Mouse (Mus musculus): ENCODE results near the gene Fbln5. TPM values are rescaled to one million over a fixed set of nuclear protein-coding genes. Genes with fewer than 3 reads are reported as not detected.

The Fbln5 gene
- polyA plus RNA-seq (2015; fragmentation: Nextera tagmentation; extraction: Ambion mirVana) = 135 and 143 TPM in 2 replicates

GRCm38 (mm10) chr12:101818608-101819370 is at the start of gene Fbln5:
TSS of gene Fbln5 (minus strand) at chr12:101819055.
- 1% methylated on average over 46 of the region's 46 CpGs for WGBS
- Histone ChIP-seq H3K4me3 (ENCODE audit: low read length) (peak within 1 kb of the TSS; percentile 60), H3K27me3 (ENCODE audit: insufficient read depth, low read length) (no peaks in the 10 kb centered on the region), H3K4me1 (ENCODE audit: insufficient read depth, low read length) (peaks cover 13% of the 10 kb centered on the region; the same call in 1 of the 2 replicates), H3K4me2 (replicated peaks; ENCODE audit: low read depth, low read length) (peak within 1 kb of the TSS; percentile 92), H3K9ac (replicated peaks; ENCODE audit: low read length) (peak within 1 kb of the TSS; percentile 64), H3K27ac (ENCODE audit: low read length) (peak within 1 kb of the TSS; percentile 91), H3K36me3 (ENCODE audit: insufficient read depth, low read length) (no peaks in the 10 kb centered on the region), H3K9me3 (ENCODE audit: low read length) (no peaks in the 10 kb centered on the region)
- peak; percentile 93 for ATAC-seq (ENCODE audit: low FRiP score, low TSS enrichment)

DNA sequence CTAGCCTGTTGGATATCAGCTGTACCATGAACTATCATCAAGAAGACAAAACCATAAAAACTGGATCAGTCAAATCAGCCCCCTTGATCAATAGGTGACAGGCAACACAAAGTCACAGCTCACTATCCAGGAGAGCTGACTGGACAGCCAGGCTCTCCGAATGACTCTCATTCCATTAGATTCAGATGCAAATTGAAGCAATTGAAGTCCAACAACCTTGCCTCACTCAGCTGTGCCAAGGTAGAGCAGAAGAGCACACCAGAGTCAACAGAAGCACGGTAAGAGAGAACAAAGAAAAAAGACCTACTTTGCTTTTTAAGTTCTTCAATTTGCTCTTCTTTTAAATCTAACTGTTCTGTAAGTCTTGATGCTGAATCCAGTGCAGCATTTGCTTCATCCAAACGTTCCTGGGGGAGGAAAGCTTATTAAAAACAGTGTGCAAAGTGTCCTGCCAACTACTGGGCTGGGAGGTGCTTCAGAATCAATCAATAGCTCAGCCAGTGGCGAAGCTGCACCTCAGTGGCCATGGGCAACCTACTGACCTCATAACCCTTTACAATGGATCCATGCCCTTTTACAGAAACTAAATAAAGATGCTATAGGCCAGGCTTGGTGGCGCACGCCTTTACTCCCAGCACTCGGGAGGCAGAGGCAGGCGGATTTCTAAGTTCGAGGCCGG is 43.6 kb upstream of the Fbln5 start:
- H3K36me3 ChIP-seq (ENCODE audit: insufficient read depth, low read length) = peaks cover 23% of the 10 kb centered on the region
- no peak overlapping the region for H3K4me2 ChIP-seq (replicated peaks; ENCODE audit: low read depth, low read length)
- no peak for ATAC-seq (ENCODE audit: low FRiP score, low TSS enrichment)
- no peaks in the 10 kb centered on the region for H3K27me3 ChIP-seq (ENCODE audit: insufficient read depth, low read length)
- WGBS = 85% methylated on average over 10 of the region's 10 CpGs
- H3K9ac ChIP-seq (replicated peaks; ENCODE audit: low read length) = no peak overlapping the region
- H3K9me3 ChIP-seq (ENCODE audit: low read length) = no peaks in the 10 kb centered on the region
- no peak overlapping the region for H3K27ac ChIP-seq (ENCODE audit: low read length)
- no peaks in the 10 kb centered on the region for H3K4me1 ChIP-seq (ENCODE audit: insufficient read depth, low read length)
- no peak overlapping the region for H3K4me3 ChIP-seq (ENCODE audit: low read length)

- peaks cover 19% of the 10 kb centered on the region for H3K36me3 ChIP-seq (ENCODE audit: insufficient read depth, low read length)
- no peaks in the 10 kb centered on the region for H3K27me3 ChIP-seq (ENCODE audit: insufficient read depth, low read length)
- H3K4me1 ChIP-seq (ENCODE audit: insufficient read depth, low read length) = no peaks in the 10 kb centered on the region
- H3K27ac ChIP-seq (ENCODE audit: low read length) = no peak overlapping the region
- H3K9ac ChIP-seq (replicated peaks; ENCODE audit: low read length) = no peak overlapping the region
- H3K4me3 ChIP-seq (ENCODE audit: low read length) = no peak overlapping the region
- 84% methylated on average over 1 of the region's 1 CpGs for WGBS
- H3K4me2 ChIP-seq (replicated peaks; ENCODE audit: low read depth, low read length) = no peak overlapping the region
- H3K9me3 ChIP-seq (ENCODE audit: low read length) = no peaks in the 10 kb centered on the region
- ATAC-seq (ENCODE audit: low FRiP score, low TSS enrichment) = no peak
These were observed 41.4 kb upstream of the Fbln5 start for GRCm38 (mm10) chr12:101860256-101860655.

GRCm38 (mm10) chr12:101858011-101858410 is 39.2 kb upstream of the Fbln5 start:
- no peak overlapping the region for H3K4me3 ChIP-seq (ENCODE audit: low read length)
- no peak overlapping the region for H3K4me2 ChIP-seq (replicated peaks; ENCODE audit: low read depth, low read length)
- 88% methylated on average over 5 of the region's 5 CpGs for WGBS
- H3K4me1 ChIP-seq (ENCODE audit: insufficient read depth, low read length) = no peaks in the 10 kb centered on the region
- no peak overlapping the region for H3K9ac ChIP-seq (replicated peaks; ENCODE audit: low read length)
- no peak overlapping the region for H3K27ac ChIP-seq (ENCODE audit: low read length)
- no peaks in the 10 kb centered on the region for H3K9me3 ChIP-seq (ENCODE audit: low read length)
- no peak for ATAC-seq (ENCODE audit: low FRiP score, low TSS enrichment)
- no peaks in the 10 kb centered on the region for H3K27me3 ChIP-seq (ENCODE audit: insufficient read depth, low read length)
- peaks cover 28% of the 10 kb centered on the region for H3K36me3 ChIP-seq (ENCODE audit: insufficient read depth, low read length)

- Histone ChIP-seq H3K9ac (replicated peaks; ENCODE audit: low read length) (no peak overlapping the region), H3K36me3 (ENCODE audit: insufficient read depth, low read length) (0 out of 2 replicates have a peak, but pooled peaks cover 12% of the 10 kb centered on the region), H3K4me2 (replicated peaks; ENCODE audit: low read depth, low read length) (no peak overlapping the region), H3K4me1 (ENCODE audit: insufficient read depth, low read length) (0 out of 2 replicates have a peak, but pooled peaks cover 7% of the 10 kb centered on the region), H3K9me3 (ENCODE audit: low read length) (no peaks in the 10 kb centered on the region), H3K4me3 (ENCODE audit: low read length) (no peak overlapping the region), H3K27me3 (ENCODE audit: insufficient read depth, low read length) (no peaks in the 10 kb centered on the region), H3K27ac (ENCODE audit: low read length) (no peak overlapping the region)
- 92% methylated on average over 11 of the region's 11 CpGs for WGBS
- no peak for ATAC-seq (ENCODE audit: low FRiP score, low TSS enrichment)
These were observed 35.5 kb upstream of the Fbln5 start for GRCm38 (mm10) chr12:101854336-101854735.

- Histone ChIP-seq H3K4me2 (replicated peaks; ENCODE audit: low read depth, low read length) (no peak overlapping the region), H3K9ac (replicated peaks; ENCODE audit: low read length) (no peak overlapping the region), H3K27ac (ENCODE audit: low read length) (peak overlapping the region; percentile 23; the same call in 1 of the 2 replicates), H3K27me3 (ENCODE audit: insufficient read depth, low read length) (no peaks in the 10 kb centered on the region), H3K4me3 (ENCODE audit: low read length) (no peak overlapping the region), H3K4me1 (ENCODE audit: insufficient read depth, low read length) (0 out of 2 replicates have a peak, but pooled peaks cover 7% of the 10 kb centered on the region), H3K9me3 (ENCODE audit: low read length) (no peaks in the 10 kb centered on the region), H3K36me3 (ENCODE audit: insufficient read depth, low read length) (0 out of 2 replicates have a peak, but pooled peaks cover 12% of the 10 kb centered on the region)
- WGBS = 55% methylated on average over 7 of the region's 7 CpGs
- peak; percentile 65; the same call in 1 of the 2 replicates for ATAC-seq (ENCODE audit: low FRiP score, low TSS enrichment)
These were observed 33.1 kb upstream of the Fbln5 start for GRCm38 (mm10) chr12:101851846-101852564.

DNA sequence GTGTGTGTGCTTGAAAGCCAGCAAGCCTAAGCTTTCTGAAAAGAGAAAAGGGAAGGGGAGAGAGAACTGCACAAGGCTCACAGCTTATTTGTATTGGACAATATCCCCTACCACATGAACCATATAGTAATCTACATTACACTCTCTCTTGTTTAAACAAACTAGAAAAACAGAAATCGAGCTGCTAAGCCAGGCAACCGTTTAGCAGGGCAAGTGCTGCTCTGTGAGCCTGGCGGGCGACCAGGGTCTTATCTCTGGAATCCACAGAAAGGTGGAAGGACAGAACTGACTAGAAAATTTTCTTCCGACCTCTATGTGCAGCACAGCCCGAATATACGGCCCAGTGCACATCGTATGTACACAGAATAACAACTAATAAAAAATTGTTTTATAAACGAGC is 32.5 kb upstream of the Fbln5 start:
- no peak for ATAC-seq (ENCODE audit: low FRiP score, low TSS enrichment)
- peak overlapping the region; percentile 23; the same call in 1 of the 2 replicates for H3K27ac ChIP-seq (ENCODE audit: low read length)
- 0 out of 2 replicates have a peak, but pooled peaks cover 7% of the 10 kb centered on the region for H3K4me1 ChIP-seq (ENCODE audit: insufficient read depth, low read length)
- no peak overlapping the region for H3K9ac ChIP-seq (replicated peaks; ENCODE audit: low read length)
- 62% methylated on average over 9 of the region's 9 CpGs for WGBS
- no peak overlapping the region for H3K4me2 ChIP-seq (replicated peaks; ENCODE audit: low read depth, low read length)
- H3K27me3 ChIP-seq (ENCODE audit: insufficient read depth, low read length) = no peaks in the 10 kb centered on the region
- H3K9me3 ChIP-seq (ENCODE audit: low read length) = no peaks in the 10 kb centered on the region
- H3K4me3 ChIP-seq (ENCODE audit: low read length) = no peak overlapping the region
- 0 out of 2 replicates have a peak, but pooled peaks cover 12% of the 10 kb centered on the region for H3K36me3 ChIP-seq (ENCODE audit: insufficient read depth, low read length)

GRCm38 (mm10) chr12:101836546-101837274 is 17.9 kb upstream of the Fbln5 start:
- peaks cover 30% of the 10 kb centered on the region for H3K36me3 ChIP-seq (ENCODE audit: insufficient read depth, low read length)
- no peaks in the 10 kb centered on the region for H3K9me3 ChIP-seq (ENCODE audit: low read length)
- H3K4me2 ChIP-seq (replicated peaks; ENCODE audit: low read depth, low read length) = no peak overlapping the region
- 86% methylated on average over 10 of the region's 10 CpGs for WGBS
- H3K4me1 ChIP-seq (ENCODE audit: insufficient read depth, low read length) = peaks cover 5% of the 10 kb centered on the region
- H3K4me3 ChIP-seq (ENCODE audit: low read length) = no peak overlapping the region
- no peak overlapping the region for H3K9ac ChIP-seq (replicated peaks; ENCODE audit: low read length)
- H3K27me3 ChIP-seq (ENCODE audit: insufficient read depth, low read length) = no peaks in the 10 kb centered on the region
- ATAC-seq (ENCODE audit: low FRiP score, low TSS enrichment) = no peak
- no peak overlapping the region for H3K27ac ChIP-seq (ENCODE audit: low read length)

GRCm38 (mm10) chr12:101834715-101835114 is 15.9 kb upstream of the Fbln5 start:
- no peak overlapping the region for H3K4me2 ChIP-seq (replicated peaks; ENCODE audit: low read depth, low read length)
- no peak overlapping the region for H3K27ac ChIP-seq (ENCODE audit: low read length)
- H3K36me3 ChIP-seq (ENCODE audit: insufficient read depth, low read length) = peaks cover 30% of the 10 kb centered on the region
- no peak overlapping the region for H3K9ac ChIP-seq (replicated peaks; ENCODE audit: low read length)
- no peak for ATAC-seq (ENCODE audit: low FRiP score, low TSS enrichment)
- H3K9me3 ChIP-seq (ENCODE audit: low read length) = no peaks in the 10 kb centered on the region
- 90% methylated on average over 4 of the region's 4 CpGs for WGBS
- H3K4me1 ChIP-seq (ENCODE audit: insufficient read depth, low read length) = peaks cover 11% of the 10 kb centered on the region
- H3K27me3 ChIP-seq (ENCODE audit: insufficient read depth, low read length) = no peaks in the 10 kb centered on the region
- no peak overlapping the region for H3K4me3 ChIP-seq (ENCODE audit: low read length)

Measured in kidney, embryonic 16.5 days (tissue).